Mouse (Mus musculus) adipocyte (in vitro differentiated cells): ENCODE data around the gene Msh4.

Source experiments
- DNase-seq: peaks from one replicate; pipeline ENCODE4 v3.0.0-alpha.2; 2016; ENCODE audit warnings: low spot score

Msh4 gene

DNA sequence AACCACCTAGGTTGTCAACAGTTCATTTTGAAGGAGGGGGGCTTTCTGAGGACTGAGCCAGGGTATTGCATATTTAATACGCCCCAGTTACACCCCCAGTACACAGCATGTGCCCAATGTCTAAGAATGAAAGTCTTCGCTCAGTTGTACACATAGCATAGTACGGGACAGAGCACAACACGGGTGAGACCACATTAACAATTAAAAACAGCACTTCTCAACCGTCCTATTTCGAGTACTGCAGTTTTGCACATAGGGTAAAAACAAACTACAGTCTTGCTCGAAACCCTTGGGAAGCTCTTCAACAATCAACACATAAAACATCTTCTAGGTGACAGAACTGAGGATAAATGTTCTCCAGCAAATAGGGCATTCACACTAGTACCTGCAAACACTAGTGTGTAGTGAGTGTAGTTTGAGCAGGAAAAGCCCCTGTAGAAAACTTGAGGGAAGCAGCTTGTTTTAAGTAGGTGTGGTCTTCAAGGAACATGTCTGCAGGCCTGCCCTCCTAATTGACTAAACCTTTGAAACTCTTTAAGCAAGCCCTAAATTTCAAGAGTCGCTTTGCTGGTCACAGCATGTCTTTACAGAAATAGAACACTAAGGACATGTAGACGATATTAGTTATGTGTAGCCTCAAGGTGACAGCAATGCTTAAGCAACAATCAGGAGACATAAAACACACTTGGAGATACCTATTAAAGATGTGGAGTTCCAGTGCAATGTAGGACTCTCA, at the start of gene Msh4:
Gene Msh4, minus strand, starts transcription at position 3 of the 736 bp plus-strand sequence.
- DNase-seq: no peak

DNA sequence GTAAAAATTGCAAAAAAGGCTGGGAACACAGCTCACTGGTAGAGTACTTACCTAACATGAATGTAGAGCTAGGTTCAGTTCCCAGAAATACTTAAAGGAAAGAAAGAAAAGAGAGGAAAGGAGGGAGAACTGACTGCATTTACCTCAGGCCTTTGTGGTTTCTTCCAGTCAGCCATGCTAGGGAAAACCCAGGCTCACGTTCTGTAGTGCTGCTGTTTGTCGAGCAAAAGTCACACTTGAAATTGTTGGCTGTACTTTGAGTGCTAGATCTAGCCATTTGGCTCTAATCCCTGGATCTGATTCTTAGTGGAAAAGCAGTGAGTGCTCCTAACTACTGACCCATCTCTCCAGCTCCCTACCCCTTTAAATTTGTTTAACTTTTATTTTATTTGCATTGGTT, 42.2 kb upstream of the Msh4 start:
- DNase-seq: peak; percentile 93

- peak; percentile 62 for DNase-seq
These were observed 41.3 kb upstream of the Msh4 start for GRCm38 (mm10) chr3:153947271-153947670.

- peak; percentile 99 for DNase-seq
These were observed 38.5 kb upstream of the Msh4 start, which contains the start of gene Acadm for GRCm38 (mm10) chr3:153944335-153944990. Gene Acadm (minus strand): TSS chr3:153944632.

GRCm38 (mm10) chr3:153943901-153944334, 38.0 kb upstream of the Msh4 start:
- peak; percentile 72 for DNase-seq

DNA sequence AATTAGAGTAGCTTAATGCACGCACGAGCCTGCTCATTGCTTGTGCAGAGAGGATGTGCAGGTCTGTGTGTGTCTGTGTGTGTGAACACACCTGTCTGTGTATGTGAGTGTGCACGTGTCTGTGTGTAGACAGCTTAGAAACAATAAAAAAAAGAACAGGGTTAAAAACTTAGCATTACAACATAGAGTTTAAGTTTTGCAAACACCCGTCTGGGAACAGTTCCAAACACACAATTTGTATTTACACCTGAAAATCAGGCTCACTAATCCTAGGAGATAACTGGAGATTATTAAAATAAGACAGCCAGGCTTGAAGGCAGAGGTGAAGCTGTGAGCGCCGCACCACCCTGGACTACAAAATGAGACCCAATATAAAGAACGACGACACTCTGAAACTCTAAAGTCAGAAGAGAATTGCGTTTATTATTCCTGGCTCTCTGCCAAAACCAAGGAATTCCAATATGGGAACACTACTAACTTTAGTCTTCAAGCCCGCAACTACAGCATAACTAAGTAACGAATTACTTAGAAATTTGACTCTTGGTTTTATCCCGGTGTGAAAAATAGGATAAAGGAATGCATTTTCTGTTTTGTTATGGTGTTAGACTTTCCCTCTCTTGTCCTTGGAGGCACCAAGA, 37.2 kb upstream of the Msh4 start:
- DNase-seq: peak; percentile 79

DNA sequence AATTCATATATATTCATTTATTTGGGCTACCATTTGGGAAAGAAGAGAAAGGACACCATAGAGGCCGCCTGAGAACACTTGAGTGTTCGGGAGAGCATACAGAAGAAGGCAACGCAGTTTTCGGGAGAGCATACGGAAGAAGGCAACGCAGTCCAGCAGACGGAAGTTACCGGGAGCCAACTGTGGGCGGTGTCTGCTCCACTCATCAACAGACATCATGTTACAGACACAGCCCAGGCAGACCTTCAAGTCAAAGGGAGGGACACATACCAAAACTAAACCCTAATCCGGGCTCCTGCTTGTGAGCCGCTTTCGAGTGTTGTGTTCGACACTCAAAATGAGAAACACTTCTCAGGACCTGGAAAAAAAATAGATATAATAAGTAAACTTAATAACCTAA, 35.7 kb upstream of the Msh4 start:
- no peak for DNase-seq

DNA sequence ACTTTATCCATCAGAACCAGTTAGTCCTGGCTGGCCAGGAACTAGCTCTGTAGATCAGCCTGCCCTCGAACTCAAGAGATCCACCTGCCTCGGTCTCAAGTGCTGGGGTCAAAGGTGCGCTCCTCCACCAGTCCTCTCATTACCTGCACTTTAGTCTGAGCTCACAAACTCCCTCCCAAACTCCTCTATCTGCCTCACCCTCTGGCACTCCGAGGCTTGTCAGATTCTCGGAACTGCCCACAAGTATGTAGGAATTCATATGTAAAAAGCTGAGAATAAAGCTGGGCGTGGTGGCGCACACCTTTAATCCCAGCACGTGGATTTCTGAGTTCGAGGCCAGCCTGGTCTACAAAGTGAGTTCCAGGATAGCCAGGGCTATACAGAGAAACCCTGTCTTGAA, 34.5 kb upstream of the Msh4 start:
- DNase-seq: no peak

GRCm38 (mm10) chr3:153940021-153940420, 34.1 kb upstream of the Msh4 start:
- DNase-seq: no peak

DNA sequence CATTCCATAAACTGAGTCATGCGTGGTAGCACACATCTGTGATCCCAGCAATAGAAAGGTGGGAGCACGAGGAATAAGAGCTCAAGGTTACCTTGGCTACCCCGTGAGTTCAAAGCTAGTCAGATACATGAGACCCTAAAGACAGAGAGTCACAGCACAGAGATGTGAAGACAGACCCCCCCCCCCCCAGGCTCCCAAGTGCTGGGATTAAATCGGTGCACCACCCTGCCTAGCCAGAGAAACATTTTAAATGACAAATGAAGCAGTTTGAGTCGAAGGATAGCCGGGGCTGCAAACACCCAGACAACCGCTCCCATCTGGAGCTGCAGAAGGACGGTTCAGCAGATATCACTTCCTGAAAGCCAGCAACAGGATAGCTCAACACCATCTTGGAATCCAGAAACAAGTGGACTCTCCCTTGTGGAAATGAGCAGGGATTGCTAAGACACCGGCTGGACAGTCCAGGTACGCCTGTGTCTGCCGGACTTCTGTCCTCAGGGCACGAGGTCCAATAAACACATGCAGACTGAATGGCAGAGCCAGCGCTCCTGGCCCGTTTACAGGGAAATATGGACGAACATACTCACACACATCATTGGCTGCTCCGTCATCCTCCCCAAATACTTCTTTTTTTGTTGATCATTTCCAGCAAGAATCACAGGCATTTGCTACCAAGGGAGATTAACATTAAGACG, 31.3 kb upstream of the Msh4 start:
- no peak for DNase-seq

DNA sequence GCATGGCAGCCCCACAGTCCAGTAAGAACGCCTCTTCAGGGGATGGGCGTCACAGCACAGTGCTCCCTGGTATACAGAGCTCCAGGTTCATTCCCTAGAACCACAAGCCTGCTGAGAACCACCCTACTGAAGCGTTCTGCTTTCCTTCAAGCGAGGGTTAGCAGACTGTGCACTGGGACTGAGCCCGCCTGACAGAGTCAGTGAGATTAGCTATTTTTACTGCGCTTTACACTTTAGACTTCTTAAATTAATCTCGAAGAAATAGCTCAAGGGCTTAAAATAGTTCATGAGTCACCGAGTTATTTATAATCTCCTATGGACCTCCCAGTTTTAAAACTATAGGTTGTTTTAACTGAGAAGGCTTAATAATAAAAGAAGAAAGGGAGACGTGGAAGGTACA, 29.9 kb upstream of the Msh4 start:
- no peak for DNase-seq

DNA sequence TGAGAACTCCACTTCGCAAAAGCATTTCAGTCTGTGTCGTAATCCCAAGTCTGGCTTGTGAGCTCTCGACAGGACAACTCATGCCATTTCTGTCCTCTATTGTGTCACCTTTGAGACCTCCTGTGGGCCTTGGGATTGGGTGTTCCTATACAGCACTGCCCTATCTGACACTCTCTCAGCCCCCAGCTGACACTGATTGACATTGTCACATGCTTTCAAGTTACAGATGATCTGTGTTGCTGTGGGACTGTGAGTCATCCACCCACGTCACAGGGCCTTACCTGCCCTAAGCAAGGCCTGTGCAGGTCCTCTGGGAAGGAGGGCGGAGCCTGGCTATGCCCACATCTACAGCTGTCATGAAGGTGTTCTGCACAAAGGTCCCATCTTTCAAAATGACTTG, 26.5 kb upstream of the Msh4 start:
- DNase-seq: no peak

DNA sequence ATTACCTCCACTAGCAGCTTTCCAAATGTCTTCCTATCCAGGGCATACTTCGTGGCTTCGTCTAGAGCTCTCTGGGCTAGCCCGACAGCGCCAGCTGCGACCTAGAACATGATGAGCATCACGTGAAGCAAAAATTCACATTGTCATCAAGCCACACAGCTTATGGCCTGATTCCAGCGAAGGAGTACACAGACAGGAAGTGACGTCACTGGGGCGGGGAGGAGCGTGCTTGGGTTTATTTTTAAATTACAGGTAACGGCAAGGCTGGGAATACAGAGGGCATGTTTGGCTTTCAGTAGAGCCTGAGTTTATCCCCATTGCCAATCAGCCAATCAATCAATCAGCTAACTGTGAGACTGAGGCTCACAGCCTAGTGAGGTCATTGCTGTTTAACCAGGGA, 23.6 kb upstream of the Msh4 start:
- DNase-seq: no peak

- no peak for DNase-seq
These were observed 20.4 kb upstream of the Msh4 start for GRCm38 (mm10) chr3:153926333-153926732.

- DNase-seq: no peak
These were observed 15.4 kb upstream of the Msh4 start for GRCm38 (mm10) chr3:153921147-153921910.

DNA sequence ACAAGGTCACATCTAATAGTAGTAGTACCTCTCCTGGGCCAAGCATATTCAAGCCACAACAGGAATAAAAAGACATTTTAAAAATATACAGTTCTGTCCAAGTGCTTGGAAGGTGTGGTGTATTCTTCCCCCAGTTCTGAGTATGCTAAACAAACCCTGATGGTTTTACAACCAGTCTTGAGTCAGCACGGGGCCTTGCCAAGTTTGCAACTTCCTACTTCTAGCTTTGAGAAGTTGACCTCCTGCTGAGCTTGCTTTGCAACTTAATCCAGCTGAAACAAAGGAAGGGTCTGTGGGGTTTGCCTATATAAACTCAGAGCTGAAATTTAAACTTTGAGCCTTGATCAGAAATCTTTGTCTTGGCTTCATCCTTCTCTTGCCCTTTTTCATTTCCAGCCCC, 11.3 kb upstream of the Msh4 start:
- peak; percentile 58 for DNase-seq

DNA sequence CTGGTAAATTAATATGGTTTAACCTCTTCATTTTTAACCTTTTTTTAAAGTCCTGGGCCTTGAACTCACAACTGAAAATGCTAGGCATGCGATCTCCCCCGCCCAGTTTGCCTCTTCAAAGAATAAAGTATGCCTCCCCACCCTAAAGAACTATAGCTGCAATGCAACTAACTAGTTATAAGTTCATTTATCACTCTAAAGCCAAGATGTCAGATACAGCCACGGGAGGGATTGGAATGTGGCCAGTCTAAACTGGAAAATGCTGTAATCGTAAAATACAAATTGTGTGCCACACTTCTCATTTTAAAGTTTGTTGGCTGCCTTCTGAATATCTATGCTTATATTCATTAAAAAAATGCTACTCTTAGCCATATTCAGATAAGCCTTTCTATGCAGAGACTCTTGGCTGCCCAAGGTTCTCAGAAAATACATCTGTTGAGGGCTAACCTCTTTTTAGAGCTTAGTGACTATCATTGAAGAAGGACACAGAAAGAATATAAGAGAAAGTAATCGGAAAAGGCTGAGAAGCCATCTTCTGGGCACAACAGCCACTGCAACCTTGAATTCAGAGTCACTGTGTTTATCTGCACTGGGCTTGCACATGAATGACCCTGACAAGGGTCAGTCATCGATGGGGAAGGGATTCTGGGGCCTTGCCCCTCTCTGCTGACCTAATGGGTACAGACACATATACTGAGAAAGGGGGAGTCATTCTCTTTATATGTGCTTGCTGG, 7.7 kb upstream of the Msh4 start:
- DNase-seq: peak; percentile 59

GRCm38 (mm10) chr3:153912546-153913509, 6.9 kb upstream of the Msh4 start, which contains the start of gene Rabggtb:
Gene Rabggtb (minus strand): TSS chr3:153913009.
- DNase-seq: peak; percentile 94

DNA sequence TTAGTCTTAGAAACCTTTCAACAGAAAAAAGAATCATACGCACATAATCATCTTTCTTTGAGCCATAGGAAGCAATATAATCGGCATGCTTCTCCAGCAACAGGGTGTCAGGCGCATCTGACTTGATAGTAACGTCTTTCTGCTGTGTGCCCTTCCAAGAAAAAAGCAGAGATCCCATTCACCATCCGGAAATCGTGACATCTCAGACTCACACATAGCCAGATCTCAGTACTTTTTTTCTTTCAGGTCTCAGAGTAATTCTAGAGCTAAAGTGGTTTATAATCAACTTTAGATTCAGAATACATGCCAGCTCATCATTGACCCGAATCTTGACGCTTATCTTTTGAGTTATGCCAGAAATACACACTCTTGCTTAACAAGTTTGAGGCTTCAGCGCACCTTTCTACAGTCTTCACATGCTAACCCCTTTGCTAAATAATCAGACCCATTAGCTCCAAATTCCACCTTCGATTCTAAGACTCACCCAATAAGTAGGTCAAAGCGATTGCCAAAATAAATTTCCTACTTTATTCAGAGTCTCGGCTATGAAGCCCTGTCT, 6.0 kb upstream of the Msh4 start:
- peak; percentile 33 for DNase-seq
